Mouse (Mus musculus): ENCODE data around the gene Spata20.

GRCm38 (mm10) chr11:94471740-94472584 is 14.0 kb downstream of the Spata20 start:
- no peak for TF ChIP-seq POLR2A (IDR thresholded peaks at IDR 0.05; ENCODE audit: borderline replicate concordance, low read depth, low read length)
- no peak for TF ChIP-seq CTCF (IDR thresholded peaks at IDR 0.05; ENCODE audit: low read depth, low read length)
